Mouse (Mus musculus): ENCODE results near the gene Amph.
"Not testable (repeated sequence)": the region's sequence is repeated elsewhere in the genome, so short reads cannot be mapped to it uniquely, and the experiment has no call there.

Amph gene

DNA sequence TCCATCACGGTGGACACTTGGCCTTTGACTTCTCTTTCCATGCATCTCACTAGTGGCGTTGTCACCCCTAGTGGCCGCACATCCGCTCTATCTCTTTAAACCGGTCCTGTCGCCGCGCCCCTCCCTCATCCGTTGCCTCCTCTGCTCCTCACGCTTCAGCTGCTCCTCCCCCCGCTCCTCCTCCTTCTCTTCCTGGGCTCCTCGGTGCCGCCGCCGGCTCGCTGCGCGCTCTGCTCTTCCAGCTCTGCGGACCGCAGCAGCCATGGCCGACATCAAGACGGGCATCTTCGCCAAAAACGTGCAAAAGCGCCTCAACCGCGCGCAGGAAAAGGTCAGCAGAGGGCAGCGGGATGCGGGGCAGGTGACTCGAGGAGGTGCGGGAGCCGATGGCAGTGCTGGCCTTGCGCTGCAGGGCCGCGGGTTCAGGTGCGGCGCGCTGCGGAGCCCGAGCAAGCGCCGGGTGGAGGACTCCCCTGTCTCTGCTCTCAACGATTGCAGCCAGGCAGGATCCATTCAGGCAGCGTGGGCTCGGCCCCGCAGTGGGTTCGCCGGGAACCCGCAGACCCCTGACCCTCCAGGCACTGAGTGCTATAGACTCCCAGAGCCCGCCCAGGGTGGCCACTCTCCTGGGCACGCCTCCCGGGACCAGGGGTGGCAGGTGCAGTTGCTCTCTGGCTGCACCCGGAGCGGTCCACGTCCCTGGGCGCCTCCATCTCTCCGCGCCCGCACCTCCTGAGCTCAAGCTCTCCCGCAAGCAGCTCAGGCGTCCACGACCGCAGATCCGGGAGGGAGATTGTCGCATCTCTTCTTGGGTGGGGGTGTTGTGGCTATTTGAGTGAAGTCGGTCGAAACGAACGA lies at the start of gene Amph:
Amph (plus strand) TSS at position 35 of the 858 bp plus-strand sequence.
- peak; percentile 68 to 91 for DNase-seq (ENCODE audit: low spot score in 2 of 2)

DNA sequence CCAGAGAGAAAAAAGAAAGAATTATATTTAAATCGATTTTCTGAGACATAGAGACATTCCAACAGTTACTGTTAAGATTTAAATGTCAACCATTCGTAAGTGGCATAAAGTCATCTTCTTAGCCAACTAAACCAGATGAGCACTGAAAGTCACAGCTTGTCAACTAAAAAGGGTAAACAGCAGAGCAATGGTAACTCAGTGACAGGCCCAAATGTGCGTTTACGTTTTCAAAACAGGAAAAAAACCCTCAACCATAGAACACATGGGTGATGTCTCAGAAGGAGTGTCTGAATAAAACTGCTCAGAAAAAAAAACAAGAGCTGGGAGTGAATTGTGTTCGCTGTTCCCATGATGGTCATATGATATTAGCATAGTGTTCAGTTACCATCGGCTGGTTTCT lies 44.4 kb upstream of the Amph start:
- no peak for DNase-seq (ENCODE audit: low spot score in 2 of 2)

DNA sequence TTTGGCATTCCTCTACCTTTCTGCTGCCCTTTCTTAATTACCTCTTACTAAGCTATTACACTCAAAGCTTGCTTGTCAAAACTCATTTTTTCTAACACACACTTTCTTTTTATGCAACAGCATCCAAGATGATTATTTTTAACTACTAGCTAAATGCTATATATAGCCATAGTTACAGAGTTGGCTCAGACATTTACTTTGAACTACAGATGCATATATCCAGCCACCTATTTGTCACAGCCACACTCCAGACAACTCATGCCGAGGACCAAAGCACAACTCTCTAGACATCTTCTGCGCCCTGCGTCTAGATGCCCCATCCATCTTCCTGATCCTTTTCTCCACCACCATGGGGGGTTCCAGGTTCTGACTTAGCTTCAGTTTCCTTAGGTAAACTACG lies 33.2 kb upstream of the Amph start:
- DNase-seq (ENCODE audit: low spot score in 2 of 2), result no peak

DNA sequence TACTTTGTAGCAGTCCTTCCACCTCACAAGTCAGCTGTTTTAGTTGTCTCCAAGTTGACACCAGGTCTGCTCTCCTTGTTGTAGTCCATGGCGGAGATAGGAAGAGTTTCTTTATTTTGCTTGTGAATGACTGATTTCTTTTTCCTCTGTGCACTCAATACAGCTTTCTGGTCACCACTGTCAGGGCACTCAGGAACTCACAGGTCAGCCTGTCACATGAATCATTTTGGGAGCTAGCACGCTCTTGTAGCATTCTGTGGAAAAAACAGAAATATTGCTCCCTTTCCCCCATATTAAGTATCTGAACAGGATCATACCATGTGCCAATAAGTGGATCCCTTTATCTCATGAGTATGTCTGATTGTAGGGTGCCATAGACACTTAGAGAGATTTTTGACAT lies 14.8 kb upstream of the Amph start:
- not testable (repeated sequence) for DNase-seq (ENCODE audit: low spot score in 2 of 2)

DNA sequence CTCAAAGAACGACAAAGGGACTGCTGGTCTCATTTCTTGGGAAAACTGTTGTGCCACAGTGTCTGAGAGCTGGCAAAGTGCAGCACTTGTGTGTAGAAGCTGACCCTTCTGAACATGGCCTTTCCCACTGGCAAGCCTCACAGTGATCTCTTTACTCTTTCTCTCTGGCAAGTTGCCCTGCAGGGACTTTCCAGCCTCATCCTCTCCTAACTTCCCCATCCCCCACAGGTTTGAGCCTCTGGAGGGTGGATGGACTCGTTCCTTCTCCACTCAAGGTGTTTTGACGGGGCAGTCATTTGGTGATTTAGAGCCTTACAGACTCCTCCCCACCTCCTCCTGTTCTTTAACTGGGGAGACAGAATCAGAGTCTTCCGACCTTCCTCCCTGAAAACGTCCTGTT lies 319 bp upstream of the Amph start:
- DNase-seq (ENCODE audit: low spot score in 2 of 2), result peak in 1 of 2 experiments; percentile 7

DNA sequence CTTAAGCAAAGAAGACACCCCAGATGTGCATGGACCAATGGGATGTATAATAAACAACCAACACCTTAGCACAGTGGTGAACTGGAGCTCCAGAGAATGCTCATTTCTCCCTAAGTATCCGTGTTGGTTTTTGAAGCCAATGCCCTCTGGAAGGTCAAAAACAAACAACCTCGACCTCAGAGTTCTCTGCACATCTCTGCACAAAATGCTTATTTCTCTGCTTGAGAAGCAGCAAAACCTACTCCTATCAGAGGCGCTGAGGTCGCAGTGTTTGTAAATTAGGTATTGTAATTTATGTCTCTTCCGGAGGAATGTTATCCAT lies 985 bp downstream of the Amph start:
- DNase-seq (ENCODE audit: low spot score in 2 of 2), result no peak

DNA sequence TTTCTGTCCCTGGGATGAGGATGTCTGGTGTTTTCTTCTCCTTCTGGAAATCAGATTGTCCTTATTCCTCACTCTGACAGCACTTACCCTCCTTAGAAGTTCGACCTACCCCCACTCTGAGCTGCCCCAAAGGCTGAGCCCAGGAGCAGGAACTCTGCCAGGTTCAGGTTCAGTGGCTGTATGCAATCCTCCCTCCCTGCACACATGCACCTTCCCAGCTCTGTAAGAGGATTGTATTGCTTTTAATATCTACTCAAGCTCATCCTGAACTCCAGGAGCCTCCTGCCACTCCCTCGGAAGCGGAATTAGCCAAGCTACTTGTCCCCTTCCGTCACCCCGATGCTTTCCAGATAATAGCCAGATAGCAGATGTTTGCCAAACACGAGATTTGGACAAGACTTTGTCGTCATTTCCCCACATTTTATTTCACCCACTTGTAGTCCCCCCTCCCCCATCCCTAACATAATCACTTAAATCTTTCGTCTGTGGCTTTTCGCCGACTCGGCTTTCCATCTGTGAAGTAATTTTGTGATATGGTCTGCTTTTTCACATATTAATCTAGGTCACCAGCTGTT lies 1.7 kb downstream of the Amph start:
- no peak for DNase-seq (ENCODE audit: low spot score in 2 of 2)

DNA sequence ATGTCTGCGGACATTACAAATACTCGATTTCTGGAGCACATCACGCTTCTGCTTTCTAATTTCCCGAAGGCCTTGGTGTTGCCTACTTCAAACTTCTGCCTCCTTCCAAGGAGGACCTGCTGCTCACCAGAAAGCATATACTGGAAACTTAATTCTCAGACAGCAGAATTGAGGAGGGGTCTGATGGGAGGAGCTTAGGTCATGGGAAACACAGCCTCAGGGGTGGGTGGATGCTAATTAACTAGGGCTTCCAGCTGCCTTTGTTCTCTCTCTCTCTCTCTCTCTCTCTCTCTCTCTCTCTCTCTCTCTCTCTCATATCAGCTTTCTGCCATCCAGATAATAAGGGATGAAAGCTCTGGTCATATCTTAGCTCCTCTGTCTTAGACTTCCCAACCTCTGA lies 5.6 kb downstream of the Amph start:
- no peak for DNase-seq (ENCODE audit: low spot score in 2 of 2)

DNA sequence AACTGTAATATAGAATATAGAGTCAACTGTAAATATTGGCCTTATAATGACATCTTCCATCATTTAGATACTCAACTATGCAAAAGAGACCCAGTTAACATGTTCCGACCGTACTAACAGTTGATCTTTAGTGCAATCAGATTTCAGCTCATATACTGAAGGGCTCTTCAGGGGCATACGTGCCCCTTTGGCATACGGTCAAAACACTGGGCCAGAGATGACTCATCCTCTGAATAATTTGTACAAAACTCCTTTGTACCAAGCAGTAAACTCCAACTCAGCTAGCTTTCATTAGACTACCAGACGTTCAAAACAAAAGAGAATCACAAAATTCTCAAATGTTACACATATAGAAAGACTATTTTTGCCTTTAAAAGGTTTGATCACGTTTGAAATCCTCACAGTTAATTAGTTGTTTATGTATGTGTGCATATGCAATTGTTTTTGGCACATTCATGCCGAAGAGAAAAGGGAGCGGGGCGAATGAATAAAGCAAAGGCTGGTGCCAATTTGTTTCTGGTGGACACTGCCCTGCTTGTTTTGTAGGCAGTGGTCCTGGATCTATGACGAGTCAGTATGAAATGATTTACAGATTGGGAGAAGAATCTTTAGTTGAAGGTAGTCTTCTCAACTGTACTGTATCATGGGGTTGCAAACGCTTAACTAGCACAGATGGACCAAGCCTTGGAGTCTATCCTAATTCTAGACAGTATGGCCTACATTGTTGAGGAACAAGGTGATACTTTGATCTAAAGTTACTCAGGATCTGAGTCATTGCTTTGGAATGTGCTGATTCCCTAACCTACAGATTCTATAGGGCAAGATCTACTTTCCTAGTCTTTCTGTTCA lies 8.3 kb downstream of the Amph start:
- peak in 1 of 2 experiments; percentile 39 for DNase-seq (ENCODE audit: low spot score in 2 of 2)

DNA sequence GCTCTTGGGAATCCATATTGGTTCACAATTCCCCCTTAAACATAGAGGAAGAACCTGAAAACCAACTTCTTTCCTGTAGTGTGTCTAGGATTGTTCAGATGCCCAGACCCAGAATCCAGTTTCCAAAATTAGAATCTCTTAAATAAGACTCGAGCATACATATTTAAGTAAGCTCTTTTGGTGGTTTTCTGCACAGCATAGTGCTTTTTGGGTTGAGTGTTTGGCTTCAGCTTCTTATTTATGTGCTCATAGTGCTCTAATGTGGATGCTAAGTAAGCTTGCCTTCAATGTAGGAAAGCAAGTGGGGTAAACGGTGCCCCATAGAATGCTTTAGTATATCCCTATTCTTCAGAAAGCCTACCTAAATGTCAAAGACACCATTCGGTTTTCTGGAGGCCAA lies 9.0 kb downstream of the Amph start:
- peak in 1 of 2 experiments; percentile 8 for DNase-seq (ENCODE audit: low spot score in 2 of 2)

DNA sequence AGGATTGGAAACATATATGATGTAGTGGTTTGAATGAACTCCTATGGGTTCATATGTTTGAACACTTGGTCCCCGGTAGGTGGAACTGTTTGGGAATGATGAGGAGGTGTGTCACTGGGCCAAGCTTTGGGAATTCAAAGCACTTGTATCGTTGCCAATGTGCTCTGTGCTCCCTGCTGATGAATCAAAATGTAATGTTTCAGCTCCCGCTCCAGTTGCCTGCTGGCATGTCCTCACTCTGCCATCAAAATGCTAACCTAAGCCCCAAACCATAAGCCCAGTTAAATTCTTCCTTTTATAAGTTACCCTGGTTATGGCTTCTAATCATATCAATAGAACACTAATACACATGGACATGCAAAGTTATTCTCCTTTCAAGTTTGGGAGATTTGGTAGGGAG lies 24.6 kb downstream of the Amph start:
- DNase-seq (ENCODE audit: low spot score in 2 of 2), result no peak

DNA sequence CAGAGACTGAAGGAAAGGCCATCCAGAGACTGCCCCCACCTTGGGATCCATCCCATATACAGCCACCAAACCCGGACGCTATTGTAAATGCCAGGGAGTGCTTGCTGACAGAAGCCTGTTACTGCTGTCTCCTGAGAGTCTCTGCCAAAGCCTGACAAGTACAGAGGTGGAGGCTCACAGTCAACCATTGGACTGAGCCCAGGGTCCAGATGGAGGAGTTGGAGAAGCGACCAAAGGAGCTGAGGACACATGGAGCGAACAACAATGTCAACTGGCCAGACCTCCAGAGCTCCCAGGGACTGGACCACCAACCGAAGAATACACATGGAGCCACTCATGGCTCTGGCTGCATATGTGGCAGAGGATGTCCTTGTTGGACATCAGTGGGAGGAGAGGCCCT lies 26.3 kb downstream of the Amph start:
- DNase-seq (ENCODE audit: low spot score in 2 of 2), result no peak

DNA sequence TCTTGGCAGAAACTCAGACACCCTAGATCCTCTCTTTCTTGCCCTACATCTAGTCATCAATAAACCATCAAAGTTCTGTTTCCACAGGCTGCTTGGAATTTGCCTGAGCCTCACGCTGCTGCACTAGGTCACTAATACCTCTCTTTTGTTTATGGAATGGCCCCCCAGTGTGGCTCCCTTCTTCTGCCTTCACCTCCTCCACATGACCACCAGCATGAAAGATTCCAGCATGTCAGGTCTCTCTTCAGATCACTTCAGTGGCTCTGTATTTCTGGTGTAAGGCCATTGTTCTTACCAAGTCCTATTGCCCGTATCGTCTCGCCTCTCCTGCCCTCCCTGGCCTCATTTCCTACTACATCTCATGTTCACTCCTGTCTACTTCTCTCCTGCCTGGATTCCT lies 39.3 kb downstream of the Amph start:
- no peak for DNase-seq (ENCODE audit: low spot score in 2 of 2)

DNA sequence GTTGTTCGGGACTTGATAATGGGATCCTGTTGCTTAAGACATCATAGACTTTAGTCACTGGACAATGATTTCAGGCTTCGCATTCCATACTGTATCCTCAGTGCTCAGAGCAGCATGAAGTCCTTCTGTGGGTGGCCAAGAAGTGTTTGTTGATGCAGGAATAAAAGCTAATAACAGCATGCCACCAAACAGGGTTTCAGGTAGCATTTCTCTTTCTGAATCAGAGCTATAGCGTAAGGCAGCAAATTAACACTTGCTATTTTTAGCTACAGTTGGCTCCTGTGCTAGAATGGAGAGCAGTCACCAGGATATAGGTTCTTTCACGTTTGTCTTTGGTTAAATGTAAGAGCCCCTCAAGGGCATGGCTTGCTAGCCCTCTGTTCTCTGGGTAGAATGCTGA lies 40.3 kb downstream of the Amph start:
- DNase-seq (ENCODE audit: low spot score in 2 of 2), result no peak

DNA sequence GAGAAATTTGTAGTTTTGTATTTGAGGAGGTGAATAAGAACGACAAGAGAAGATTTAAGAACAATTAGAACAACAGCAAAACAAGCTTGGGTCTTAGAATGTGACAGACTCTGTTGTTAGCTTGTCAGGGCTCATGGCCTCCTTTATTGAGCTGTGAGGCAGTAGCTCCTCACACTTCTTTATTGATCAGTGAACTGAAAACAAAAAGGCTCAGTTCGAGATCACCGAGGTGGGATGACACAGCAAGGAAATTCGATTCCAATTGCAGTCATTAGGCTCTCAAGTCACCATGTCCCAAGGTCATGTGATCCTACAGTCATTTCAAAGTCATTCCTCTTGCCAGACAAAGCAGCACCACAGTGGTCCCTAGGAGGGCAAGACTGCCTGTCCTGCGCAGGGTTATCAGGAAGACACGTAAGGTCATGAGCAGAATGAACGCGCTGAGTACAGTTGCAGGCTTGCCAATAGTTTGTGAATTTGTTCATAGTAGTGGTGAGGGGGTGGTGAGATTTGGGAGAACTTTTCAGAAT lies 41.2 kb downstream of the Amph start:
- DNase-seq (ENCODE audit: low spot score in 2 of 2), result no peak

DNA sequence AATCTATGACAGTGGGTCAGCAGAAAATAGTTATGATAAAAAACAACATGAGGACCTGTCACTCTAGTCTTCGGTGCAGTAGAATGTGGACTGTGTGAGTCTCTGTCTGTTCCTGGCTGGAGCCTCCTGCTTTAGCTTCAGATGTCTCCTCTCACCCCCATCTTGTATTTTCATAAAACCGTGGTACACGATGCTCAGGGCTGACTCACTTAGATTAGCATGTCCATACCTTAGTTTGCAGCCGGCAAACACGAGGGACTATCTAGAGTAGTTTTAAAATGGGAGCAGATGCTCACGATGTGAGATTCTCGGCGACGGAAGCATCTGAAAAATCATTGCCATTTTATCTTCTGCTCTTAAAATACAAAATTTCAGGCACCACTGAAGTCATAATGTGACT lies 54.5 kb downstream of the Amph start:
- peak in 1 of 2 experiments; percentile 73 for DNase-seq (ENCODE audit: low spot score in 2 of 2)

DNA sequence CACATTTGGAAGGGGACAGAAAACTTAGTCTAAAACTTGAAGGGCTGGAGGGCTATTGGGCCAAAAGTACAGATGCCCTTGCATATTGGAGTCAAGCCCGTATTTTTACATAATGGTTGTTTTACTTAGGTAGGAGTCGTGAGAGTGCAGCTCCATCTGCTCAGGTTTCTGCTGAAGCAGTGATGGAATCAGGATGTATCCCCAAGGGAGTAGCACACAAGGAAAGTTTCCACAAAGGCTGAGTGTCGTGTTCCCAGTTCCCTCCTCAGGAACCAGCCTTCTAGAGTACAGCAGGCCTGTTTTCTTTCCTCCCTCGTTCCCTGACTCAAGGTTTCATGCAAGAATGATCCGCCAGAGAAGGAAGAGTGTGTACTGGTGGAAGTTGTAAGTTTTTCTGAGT lies 56.4 kb downstream of the Amph start:
- DNase-seq (ENCODE audit: low spot score in 2 of 2), result no peak

DNA sequence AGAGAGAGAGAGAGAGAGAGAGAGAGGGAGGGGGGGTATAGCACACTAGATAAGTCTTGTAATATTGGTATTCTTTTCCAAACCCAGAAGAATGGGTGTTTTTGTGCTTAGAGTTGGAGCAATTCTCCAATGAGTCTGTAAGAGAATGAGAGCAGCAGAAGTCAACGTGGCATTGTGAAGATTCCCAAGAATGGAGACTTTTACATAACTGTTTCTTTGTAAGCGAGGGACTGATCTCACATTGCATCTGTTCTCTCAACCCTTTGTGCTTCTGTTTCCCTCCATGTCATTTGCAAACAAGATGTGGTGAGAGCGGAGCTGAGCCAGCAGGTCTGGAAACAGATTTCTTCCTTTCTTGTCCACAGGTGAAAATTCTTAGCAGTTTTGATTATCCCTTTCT lies 60.4 kb downstream of the Amph start:
- peak in 1 of 2 experiments; percentile 33 for DNase-seq (ENCODE audit: low spot score in 2 of 2)

DNA sequence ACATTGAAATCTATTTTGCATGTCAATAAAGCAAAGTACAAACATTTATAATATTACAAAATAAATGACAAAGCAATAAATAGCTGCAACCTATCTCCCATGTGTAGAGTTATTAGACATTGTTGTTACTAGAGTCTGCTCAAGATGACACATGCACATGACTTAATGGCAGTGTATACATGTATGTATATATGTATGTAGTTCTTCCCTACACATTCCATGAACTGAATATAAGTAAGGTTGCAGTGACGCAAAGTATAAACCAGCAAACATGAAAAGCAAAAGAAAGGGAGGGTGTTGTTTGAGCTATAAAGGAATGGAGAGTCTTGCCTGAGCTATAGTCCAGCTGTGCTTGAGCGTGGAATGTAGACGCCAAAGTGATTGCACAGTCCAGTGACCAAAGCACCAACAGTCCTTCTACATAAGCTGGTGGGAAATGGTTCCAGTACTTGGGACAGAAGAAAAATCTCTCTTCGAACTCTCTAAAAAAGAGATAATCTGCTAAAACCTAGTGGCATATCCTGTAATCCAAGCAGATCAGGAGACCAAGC lies 66.9 kb downstream of the Amph start:
- no peak for DNase-seq (ENCODE audit: low spot score in 2 of 2)

DNA sequence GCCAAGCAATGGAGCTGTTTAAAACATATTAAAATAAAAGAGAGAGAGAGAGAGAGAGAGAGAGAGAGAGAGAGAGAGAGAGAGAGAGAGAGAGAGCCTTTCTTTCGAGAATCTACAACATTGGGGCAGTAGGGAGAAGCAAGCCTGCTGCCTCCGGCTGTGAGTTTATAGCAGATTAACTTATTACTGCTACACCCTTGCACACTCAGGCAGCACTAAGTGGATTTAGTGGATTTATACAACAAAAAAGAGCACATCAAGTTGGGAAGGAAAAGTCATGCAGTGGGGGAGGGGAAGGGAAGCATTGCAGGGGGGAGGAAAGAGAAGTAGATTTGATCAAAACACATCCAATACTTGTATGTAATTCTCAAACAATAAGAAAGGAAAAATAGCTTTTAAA lies 73.5 kb downstream of the Amph start:
- DNase-seq (ENCODE audit: low spot score in 2 of 2), result no peak

DNA sequence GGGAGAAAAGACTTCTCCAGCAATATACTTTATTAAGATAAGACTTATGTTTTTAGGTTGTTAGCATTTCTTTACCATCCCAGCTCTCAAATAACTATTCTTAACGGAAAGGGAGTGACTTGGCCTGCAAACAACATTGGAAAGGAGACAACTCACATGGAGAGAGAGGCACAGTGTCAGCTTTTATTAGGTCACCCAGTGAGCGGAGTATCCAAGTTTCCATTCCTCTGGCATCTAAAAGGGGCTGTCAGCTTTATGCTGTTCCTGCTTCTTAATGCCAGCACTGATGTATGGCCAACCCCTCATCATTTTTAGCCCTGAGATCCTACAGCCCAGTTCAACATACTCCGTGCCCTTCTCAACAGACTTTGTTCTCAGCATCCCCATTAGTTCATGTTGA lies 74.3 kb downstream of the Amph start:
- DNase-seq (ENCODE audit: low spot score in 2 of 2), result no peak

DNA sequence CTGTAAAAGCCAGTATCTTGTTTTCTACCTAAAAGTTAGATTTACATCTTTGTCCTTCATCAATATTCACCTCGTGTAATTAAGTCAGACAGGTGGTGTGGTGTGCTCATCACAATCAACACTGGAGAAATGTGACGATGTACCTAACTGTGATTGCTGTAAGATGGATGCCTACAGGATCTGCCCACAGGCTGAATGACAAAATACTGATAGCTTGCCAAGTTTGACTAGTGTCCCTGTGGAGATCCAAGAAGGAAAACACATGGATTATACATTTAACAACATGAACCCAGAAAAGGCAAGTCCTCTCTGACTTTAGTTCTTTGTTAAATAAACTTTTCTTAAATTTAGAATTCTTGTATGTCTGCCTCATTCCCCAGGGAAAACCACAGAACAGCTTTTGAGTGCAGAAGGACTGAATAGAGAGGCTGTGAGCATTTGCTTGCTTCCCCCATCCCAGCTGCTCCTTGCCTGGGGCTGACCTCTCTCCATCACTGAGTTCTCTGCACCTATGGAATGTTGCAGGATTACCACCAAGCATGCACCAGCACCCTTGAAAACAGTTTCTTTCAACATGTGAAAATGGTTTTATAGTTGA lies 77.2 kb downstream of the Amph start:
- no peak for DNase-seq (ENCODE audit: low spot score in 2 of 2)
